Mouse (Mus musculus) C2C12 (cell line): ENCODE data around the gene Zranb2.
A peak's percentile ranks its signal among the peaks of the same experiment; 100 is the strongest.

Source experiments
- CEBPB ChIP-seq: IDR thresholded peaks from one replicate; pipeline ENCODE4 v1.6.1; 2011; ENCODE audit warnings: low read depth, mild to moderate bottlenecking, control low read depth, moderate library complexity
- CTCF ChIP-seq: IDR thresholded peaks from one replicate; pipeline ENCODE4 v1.5.1; 2011; ENCODE audit not compliant: control insufficient read depth, insufficient read depth, insufficient read length
- FOSL1 ChIP-seq: IDR thresholded peaks from one replicate; pipeline ENCODE4 v1.8.0; 2011; ENCODE audit warnings: mild to moderate bottlenecking, low read length; ENCODE audit not compliant: poor library complexity, insufficient read depth, severe bottlenecking
- MAX ChIP-seq: IDR thresholded peaks from one replicate; pipeline ENCODE4 v1.6.1; 2011; ENCODE audit warnings: mild to moderate bottlenecking, control low read depth
- MYOD1 ChIP-seq: IDR thresholded peaks from one replicate; pipeline ENCODE4 v1.6.1; 2011; ENCODE audit warnings: low read depth; ENCODE audit not compliant: control insufficient read depth, insufficient read length
- MYOG ChIP-seq: IDR thresholded peaks from one replicate; pipeline ENCODE4 v1.6.1; 2011; ENCODE audit not compliant: control insufficient read depth, insufficient read length; ENCODE audit errors: extremely low read depth
- USF1 ChIP-seq: IDR thresholded peaks from one replicate; pipeline ENCODE4 v1.6.1; 2011; ENCODE audit warnings: low read depth, mild to moderate bottlenecking, control low read depth, moderate library complexity

GRCm38 (mm10) chr3:157533964-157534785, at the start of gene Zranb2:
- TF ChIP-seq FOSL1 (no peak), CTCF (no peak), MYOD1 (no peak), USF1 (peak; percentile 70), MAX (peak; percentile 99), MYOG (no peak), CEBPB (no peak)
